Mouse (Mus musculus) neural tube, embryonic 14.5 days (tissue): ENCODE measurements around the gene Fam76b. TPM values are rescaled to one million over a fixed set of nuclear protein-coding genes. Genes with fewer than 3 reads are reported as not detected.

Source experiments
- ATAC-seq: fragments of 200-750 bp; cut with Nextera tagmentation; 2 replicates; pipeline ENCODE4 v1.8.0; 2017; ENCODE audit warnings: low read depth, mild to moderate bottlenecking, moderate TSS enrichment, moderate library complexity
- H3K27ac ChIP-seq: fragments of 300-500 bp; sonication (generic); 2 replicates; pipeline ENCODE4 v1.5.1; 2014; ENCODE audit warnings: low read depth, mild to moderate bottlenecking, control low read depth, low read length, moderate library complexity, mixed read lengths
- H3K27me3 ChIP-seq: fragments of 300-500 bp; sonication (generic); 2 replicates; pipeline ENCODE4 v1.6.1; 2014; ENCODE audit warnings: low read length; ENCODE audit not compliant: control insufficient read depth, insufficient read depth
- H3K36me3 ChIP-seq: fragments of 300-500 bp; sonication (generic); 2 replicates; pipeline ENCODE4 v1.6.1; 2014; ENCODE audit warnings: low read length, mixed read lengths; ENCODE audit not compliant: control insufficient read depth, insufficient read depth
- H3K4me1 ChIP-seq: fragments of 300-500 bp; sonication (generic); 2 replicates; pipeline ENCODE4 v1.6.1; 2014; ENCODE audit warnings: low read length; ENCODE audit not compliant: control insufficient read depth, insufficient read depth
- H3K4me2 ChIP-seq: fragments of 300-500 bp; sonication (generic); 2 replicates; pipeline ENCODE4 v1.6.1; 2014; ENCODE audit warnings: mild to moderate bottlenecking, low read depth, low read length, control low read depth
- H3K4me3 ChIP-seq: fragments of 300-500 bp; sonication (generic); 2 replicates; pipeline ENCODE4 v1.5.1; 2014; ENCODE audit warnings: low read depth, low read length, control low read depth, mixed read lengths
- H3K9ac ChIP-seq: fragments of 300-500 bp; sonication (generic); replicated peaks from 2 replicates; pipeline ENCODE4 v1.6.1; 2014; ENCODE audit warnings: low read depth, mild to moderate bottlenecking, control low read depth, low read length, mixed read lengths
- H3K9me3 ChIP-seq: fragments of 300-500 bp; sonication (generic); 2 replicates; pipeline ENCODE4 v1.6.1; 2016; ENCODE audit warnings: low read length; ENCODE audit not compliant: control insufficient read depth
- WGBS: fragments of 180-500 bp; shearing (Covaris S2); extraction: QIAGEN DNeasy Blood & Tissue Kit; methylation state at CpG from one replicate; pipeline ENCODE4 v1.1.7; 2014; 5-methylcytosine and 5-hydroxymethylcytosine counted together
- polyA plus RNA-seq: library from polyadenylated mRNA; unstranded; fragments of >200 nt; fragmentation: Nextera tagmentation; extraction: Ambion mirVana; gene quantifications from 2 replicates; pipeline ENCODE4 v1.2.1, GENCODE M21; 2014

The Fam76b gene
- polyA plus RNA-seq, 1 experiment from 2014 or later: 22.8 TPM

GRCm38 (mm10) chr9:13882478-13882877, 55.0 kb downstream of the Fam76b start:
- Histone ChIP-seq H3K9ac (no peak overlapping the region), H3K9me3 (no peaks in the 10 kb centered on the region), H3K27me3 (no peaks in the 10 kb centered on the region), H3K4me1 (no peaks in the 10 kb centered on the region), H3K36me3 (no peaks in the 10 kb centered on the region), H3K27ac (no peak overlapping the region), H3K4me3 (no peak overlapping the region), H3K4me2 (no peak overlapping the region)
- 23% methylated on average over 2 of the region's 2 CpGs for WGBS
- ATAC-seq: no peak

DNA sequence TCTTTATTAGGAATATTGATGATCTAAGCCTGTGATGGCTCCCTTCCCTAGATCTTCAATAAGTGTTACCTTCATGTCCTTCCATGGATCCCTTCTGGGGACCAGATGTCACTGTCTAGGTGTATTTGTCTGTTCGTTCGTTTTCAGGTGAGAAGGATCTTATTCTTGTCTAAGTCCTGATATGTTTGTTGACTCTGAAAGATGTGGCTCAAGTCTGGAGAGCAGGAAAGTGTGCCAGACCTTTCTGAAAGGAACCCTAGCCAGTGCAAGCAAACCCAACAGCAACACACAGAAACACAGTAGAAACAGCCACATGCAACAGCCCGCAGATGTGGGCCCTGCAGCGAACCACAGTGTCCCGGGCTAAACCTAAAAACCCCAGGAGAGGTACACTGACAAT, 61.5 kb downstream of the Fam76b start:
- 76% methylated on average over 5 of the region's 5 CpGs for WGBS
- ATAC-seq: no peak
- Histone ChIP-seq H3K9ac (no peak overlapping the region), H3K27ac (no peak overlapping the region), H3K36me3 (no peaks in the 10 kb centered on the region), H3K4me2 (no peak overlapping the region), H3K9me3 (no peaks in the 10 kb centered on the region), H3K4me1 (no peaks in the 10 kb centered on the region), H3K4me3 (no peak overlapping the region), H3K27me3 (no peaks in the 10 kb centered on the region)

DNA sequence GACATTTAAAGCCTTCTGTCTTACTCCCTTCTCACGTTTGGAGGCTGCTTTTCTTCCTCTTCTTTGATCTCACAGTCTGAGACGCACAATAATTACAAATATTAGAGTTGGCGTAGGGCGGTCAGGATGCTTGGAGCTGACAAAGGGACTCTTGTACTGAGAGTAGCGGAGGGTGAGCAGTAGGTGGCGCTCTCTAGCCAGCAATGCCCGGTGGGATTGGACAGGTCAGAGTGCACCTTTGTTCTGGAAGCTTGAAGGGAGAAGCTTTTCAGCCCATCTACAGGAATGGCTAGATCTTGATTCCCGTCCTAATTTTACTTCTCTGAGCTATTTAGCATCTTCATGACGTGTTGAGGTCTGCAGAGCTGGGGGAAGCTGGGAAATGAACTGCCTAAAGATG, 62.1 kb downstream of the Fam76b start:
- Histone ChIP-seq H3K36me3 (no peaks in the 10 kb centered on the region), H3K4me1 (no peaks in the 10 kb centered on the region), H3K4me3 (no peak overlapping the region), H3K9ac (no peak overlapping the region), H3K27ac (no peak overlapping the region), H3K9me3 (no peaks in the 10 kb centered on the region), H3K4me2 (no peak overlapping the region), H3K27me3 (no peaks in the 10 kb centered on the region)
- ATAC-seq: peak; percentile 96
- WGBS: 4% methylated on average over 9 of the region's 9 CpGs

GRCm38 (mm10) chr9:13890171-13890570, 62.7 kb downstream of the Fam76b start:
- no peaks in the 10 kb centered on the region for H3K9me3 ChIP-seq
- ATAC-seq: peak; percentile 56
- no peak overlapping the region for H3K4me3 ChIP-seq
- no peak overlapping the region for H3K4me2 ChIP-seq
- H3K27ac ChIP-seq: no peak overlapping the region
- H3K27me3 ChIP-seq: no peaks in the 10 kb centered on the region
- WGBS: 53% methylated on average over 5 of the region's 5 CpGs
- no peaks in the 10 kb centered on the region for H3K4me1 ChIP-seq
- H3K36me3 ChIP-seq: no peaks in the 10 kb centered on the region
- no peak overlapping the region for H3K9ac ChIP-seq

DNA sequence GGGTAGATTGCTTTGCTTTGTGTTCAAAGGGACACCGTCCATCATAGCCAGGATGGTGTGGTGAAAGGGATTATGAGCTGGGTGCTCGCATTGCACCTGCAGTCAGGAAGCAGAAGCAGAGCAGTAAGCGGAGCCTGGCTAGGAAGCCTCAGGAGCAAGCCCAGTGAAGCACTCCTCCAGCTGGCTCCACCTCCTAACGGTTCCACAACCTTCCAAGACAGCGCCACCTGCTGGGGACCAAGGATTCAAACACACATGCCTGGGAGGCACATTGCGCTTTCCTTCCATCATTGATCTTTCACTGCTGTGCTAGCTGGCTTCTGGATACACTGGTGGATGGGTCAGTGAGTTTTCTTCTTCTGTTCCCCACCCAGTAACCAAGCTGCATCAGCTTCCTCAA, 64.4 kb downstream of the Fam76b start:
- Histone ChIP-seq H3K27me3 (no peaks in the 10 kb centered on the region), H3K4me2 (no peak overlapping the region), H3K36me3 (no peaks in the 10 kb centered on the region), H3K9ac (no peak overlapping the region), H3K4me3 (no peak overlapping the region), H3K27ac (no peak overlapping the region), H3K9me3 (no peaks in the 10 kb centered on the region), H3K4me1 (no peaks in the 10 kb centered on the region)
- no peak for ATAC-seq
- WGBS: 98% methylated on average over 6 of the region's 6 CpGs

DNA sequence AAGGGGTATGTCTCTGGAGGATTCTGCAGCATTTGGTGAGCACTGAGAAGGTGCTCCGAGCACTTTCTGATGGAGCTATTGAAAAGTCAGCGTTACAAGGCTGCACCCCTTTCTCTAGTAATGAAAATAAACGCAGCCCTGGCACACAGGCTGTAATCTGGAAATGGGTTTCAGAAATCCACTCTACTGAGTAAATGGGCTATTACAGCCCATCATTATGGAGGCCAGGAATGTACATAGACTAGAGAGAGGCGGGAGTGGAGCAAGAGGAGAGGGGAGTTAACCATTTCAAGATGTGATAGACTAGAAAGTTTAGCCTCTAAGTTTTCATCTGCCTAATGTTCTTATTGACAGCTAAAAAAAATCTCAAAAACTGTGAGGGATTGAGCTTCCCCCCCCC, 65.5 kb downstream of the Fam76b start:
- no peaks in the 10 kb centered on the region for H3K4me1 ChIP-seq
- no peak overlapping the region for H3K27ac ChIP-seq
- no peak overlapping the region for H3K4me2 ChIP-seq
- no peaks in the 10 kb centered on the region for H3K9me3 ChIP-seq
- 56% methylated on average over 4 of the region's 4 CpGs for WGBS
- ATAC-seq: no peak
- no peak overlapping the region for H3K9ac ChIP-seq
- H3K36me3 ChIP-seq: no peaks in the 10 kb centered on the region
- H3K4me3 ChIP-seq: no peak overlapping the region
- H3K27me3 ChIP-seq: no peaks in the 10 kb centered on the region

GRCm38 (mm10) chr9:13894491-13894890, 67.0 kb downstream of the Fam76b start:
- Histone ChIP-seq H3K4me2 (no peak overlapping the region), H3K27ac (no peak overlapping the region), H3K9me3 (no peaks in the 10 kb centered on the region), H3K27me3 (no peaks in the 10 kb centered on the region), H3K4me1 (no peaks in the 10 kb centered on the region), H3K36me3 (no peaks in the 10 kb centered on the region), H3K4me3 (no peak overlapping the region), H3K9ac (no peak overlapping the region)
- ATAC-seq: no peak
- 82% methylated on average over 8 of the region's 8 CpGs for WGBS

DNA sequence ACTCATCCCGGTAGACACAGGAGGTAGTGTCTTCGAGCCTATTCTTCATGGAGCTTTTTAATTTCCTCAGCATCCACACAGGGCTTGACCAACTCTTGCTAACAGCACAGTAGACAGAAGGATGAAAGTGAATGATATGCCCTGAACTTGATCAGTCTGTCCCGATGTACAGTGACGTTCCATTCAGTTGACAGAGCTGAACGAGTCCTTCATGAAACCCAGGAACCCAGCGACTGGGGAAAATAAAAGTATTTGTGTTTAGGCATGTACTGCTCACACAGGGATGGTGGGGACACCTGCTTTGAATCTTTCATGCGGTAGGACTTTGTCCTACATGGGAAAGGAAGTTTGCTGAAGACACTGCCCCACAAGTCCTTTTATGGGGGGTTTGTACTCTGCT, 67.4 kb downstream of the Fam76b start:
- 94% methylated on average over 7 of the region's 7 CpGs for WGBS
- no peak overlapping the region for H3K4me2 ChIP-seq
- no peaks in the 10 kb centered on the region for H3K9me3 ChIP-seq
- H3K4me1 ChIP-seq: no peaks in the 10 kb centered on the region
- no peak overlapping the region for H3K27ac ChIP-seq
- no peak overlapping the region for H3K4me3 ChIP-seq
- no peaks in the 10 kb centered on the region for H3K27me3 ChIP-seq
- H3K36me3 ChIP-seq: no peaks in the 10 kb centered on the region
- no peak for ATAC-seq
- H3K9ac ChIP-seq: no peak overlapping the region

DNA sequence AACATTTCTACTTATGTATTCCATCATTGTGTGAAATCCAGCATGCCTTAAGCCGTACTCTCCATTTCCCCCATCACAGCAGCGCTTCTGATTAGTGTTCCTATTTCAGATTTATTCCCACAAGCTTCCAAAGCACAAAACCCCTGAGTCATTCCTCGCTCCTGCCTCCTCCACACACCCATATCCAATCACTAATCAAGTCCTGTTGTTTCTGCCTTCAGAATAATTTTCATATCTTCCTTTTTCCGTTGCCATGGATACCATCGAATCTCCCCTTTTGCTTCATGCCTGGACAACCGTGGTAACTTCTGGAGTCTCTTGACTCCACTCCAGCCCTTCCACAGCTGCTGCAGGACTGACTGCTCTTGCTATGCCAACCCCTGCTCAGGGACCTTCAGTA, 68.5 kb downstream of the Fam76b start:
- WGBS: 70% methylated on average over 6 of the region's 6 CpGs
- no peak overlapping the region for H3K4me2 ChIP-seq
- H3K36me3 ChIP-seq: no peaks in the 10 kb centered on the region
- ATAC-seq: no peak
- H3K4me3 ChIP-seq: no peak overlapping the region
- no peak overlapping the region for H3K9ac ChIP-seq
- no peaks in the 10 kb centered on the region for H3K9me3 ChIP-seq
- H3K27me3 ChIP-seq: no peaks in the 10 kb centered on the region
- no peak overlapping the region for H3K27ac ChIP-seq
- no peaks in the 10 kb centered on the region for H3K4me1 ChIP-seq
